Mouse (Mus musculus) liver, embryonic 14.5 days (tissue): ENCODE results near the gene Taf5l.
A peak's percentile ranks its signal among the peaks of the same experiment; 100 is the strongest.

ENCODE experiments used
- CTCF ChIP-seq: IDR thresholded peaks from 2 replicates; pipeline ENCODE4 v1.5.1; 2016; ENCODE audit warnings: antibody characterized with exemption, low read depth, control low read depth
- EP300 ChIP-seq: IDR thresholded peaks from 2 replicates; pipeline ENCODE4 v1.6.1; 2016; ENCODE audit warnings: antibody characterized with exemption, low read depth

DNA sequence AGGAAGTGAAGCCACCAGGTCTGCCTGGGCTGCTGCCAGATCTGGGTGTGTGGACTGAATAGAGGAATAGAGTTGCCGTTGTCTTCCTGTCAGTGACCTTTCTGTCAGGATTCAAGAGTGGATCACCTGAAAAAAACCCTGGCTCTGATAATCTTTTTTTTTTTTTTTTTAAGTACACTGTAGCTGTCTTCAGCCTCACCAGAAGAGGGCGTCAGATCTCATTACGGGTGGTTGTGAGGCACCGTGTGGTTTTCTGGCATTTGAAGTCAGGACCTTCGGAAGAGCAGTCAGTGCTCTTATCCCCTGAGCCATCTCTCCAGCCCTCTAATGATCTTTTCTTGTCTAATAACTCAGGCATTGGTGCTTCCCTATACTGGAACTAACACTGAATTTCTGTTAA is 12.2 kb upstream of the Taf5l start:
- no peak for TF ChIP-seq EP300
- TF ChIP-seq CTCF = peak; percentile 41
